Mouse (Mus musculus) heart, postnatal 4 days (tissue): ENCODE results near the gene Ubl4b. TPM values are rescaled to one million over a fixed set of nuclear protein-coding genes. Genes with fewer than 3 reads are reported as not detected.

Experiments used
- DNase-seq: peaks from one replicate; pipeline ENCODE4 v3.0.0; 2021
- total RNA-seq, 2 experiments: library from RNA; stranded (reverse); gene quantifications; 2 replicates each; pipeline ENCODE4 v1.2.3; 2021

Gene Ubl4b
- total RNA-seq, 2 experiments from 2014 or later, result not detected

- no peak for DNase-seq
These were observed 12.9 kb upstream of the Ubl4b start for GRCm38 (mm10) chr3:107567766-107568165.

- no peak for DNase-seq
These were observed 10.5 kb upstream of the Ubl4b start for GRCm38 (mm10) chr3:107565331-107565730.

GRCm38 (mm10) chr3:107563880-107564279 lies 9.0 kb upstream of the Ubl4b start:
- peak; percentile 35 for DNase-seq

DNA sequence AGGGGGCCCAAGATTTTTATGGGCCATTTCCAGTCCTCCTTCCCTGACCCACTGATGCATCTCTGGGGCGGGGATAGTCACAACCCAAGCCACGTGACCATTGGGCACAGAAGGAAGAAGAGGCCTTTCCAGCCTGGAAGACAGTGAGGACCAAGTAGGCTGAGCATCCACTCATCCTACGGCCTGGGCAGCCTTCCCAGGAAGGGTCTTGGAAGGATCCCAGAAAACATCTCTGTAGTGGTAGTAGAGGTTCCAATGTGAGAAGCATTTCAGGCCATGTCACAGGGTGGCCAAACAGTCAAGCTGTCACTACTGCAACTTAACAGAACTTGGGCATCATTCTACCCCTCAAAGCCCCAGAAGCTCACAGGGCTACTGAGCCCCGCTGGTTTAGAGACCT lies 7.7 kb upstream of the Ubl4b start:
- DNase-seq, result no peak

DNA sequence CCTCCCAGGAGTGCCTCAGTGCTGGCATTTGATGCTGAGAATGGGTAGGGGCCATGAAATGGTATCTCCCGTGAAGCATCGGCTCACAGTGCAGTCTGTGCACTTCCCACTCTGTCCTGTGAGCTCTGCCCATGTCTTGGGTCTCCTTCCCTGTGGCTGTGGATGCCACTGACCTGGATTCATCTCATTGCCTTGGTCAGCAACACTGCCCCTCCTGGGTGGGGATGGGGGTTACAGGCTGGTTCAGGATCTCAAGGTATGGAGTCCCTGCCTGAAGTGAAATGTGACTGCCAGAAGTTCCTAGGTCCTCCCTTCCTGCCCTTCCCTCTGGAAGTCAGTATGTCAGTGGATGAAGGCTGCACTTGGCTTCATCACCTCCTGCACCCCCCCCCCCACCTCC lies 7.2 kb upstream of the Ubl4b start:
- no peak for DNase-seq

DNA sequence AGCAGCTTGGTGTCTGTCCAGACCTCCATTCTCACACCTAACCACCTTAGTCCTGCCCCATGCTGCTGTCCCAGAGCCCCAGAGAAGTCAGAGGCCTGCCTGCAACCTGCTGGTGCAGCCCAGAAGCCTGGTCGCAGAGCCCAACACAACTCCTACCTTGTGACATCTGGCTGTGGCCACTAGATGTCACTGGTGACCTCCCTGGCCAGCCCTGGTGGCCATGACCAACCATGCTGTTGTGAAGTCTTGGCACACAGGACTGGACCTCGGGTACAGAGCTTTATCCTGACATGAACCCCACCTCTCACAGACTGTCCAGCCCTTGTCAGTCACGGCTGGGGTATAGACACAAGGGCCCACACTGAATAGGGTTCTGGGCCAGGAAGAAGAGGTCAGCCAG lies 4.3 kb upstream of the Ubl4b start:
- peak; percentile 87 for DNase-seq

- no peak for DNase-seq
These were observed 3.9 kb upstream of the Ubl4b start for GRCm38 (mm10) chr3:107558740-107559139.

DNA sequence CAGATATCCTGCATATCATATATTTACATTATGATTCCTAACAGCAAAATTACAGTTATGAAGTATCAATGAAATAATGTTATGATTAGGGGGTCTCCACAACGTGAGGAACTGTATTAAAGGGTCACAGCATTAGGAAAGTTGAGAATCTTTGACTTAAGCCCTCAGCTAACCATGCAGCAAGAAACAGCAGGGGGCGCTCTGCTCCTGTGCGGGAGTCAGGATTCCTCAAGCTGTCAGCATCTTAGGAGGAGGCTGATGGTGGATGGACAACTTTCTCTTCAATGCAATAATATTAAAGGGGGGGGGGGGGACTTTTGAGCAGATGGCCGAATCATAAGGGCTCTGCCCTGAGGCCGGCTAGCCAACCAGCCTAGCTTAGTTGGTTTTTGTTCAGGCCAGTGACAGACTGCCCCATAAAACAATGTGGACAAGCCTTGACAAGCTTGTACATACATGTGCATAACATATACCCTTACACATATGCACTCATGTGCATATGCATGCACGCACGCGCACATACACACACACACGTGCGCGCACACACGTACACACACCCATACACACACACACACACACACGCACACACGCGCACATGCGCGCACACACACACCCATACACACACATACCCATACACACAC lies 4.3 kb downstream of the Ubl4b start:
- DNase-seq, result peak; percentile 77

GRCm38 (mm10) chr3:107546956-107547355 lies 7.9 kb downstream of the Ubl4b start:
- peak; percentile 80 for DNase-seq

- DNase-seq, result no peak
These were observed 9.0 kb downstream of the Ubl4b start for GRCm38 (mm10) chr3:107545716-107546412.

GRCm38 (mm10) chr3:107545278-107545677 lies 9.6 kb downstream of the Ubl4b start:
- no peak for DNase-seq

- DNase-seq, result no peak
These were observed 11.5 kb downstream of the Ubl4b start for GRCm38 (mm10) chr3:107543158-107544080.

GRCm38 (mm10) chr3:107542584-107542983 lies 12.3 kb downstream of the Ubl4b start:
- no peak for DNase-seq

DNA sequence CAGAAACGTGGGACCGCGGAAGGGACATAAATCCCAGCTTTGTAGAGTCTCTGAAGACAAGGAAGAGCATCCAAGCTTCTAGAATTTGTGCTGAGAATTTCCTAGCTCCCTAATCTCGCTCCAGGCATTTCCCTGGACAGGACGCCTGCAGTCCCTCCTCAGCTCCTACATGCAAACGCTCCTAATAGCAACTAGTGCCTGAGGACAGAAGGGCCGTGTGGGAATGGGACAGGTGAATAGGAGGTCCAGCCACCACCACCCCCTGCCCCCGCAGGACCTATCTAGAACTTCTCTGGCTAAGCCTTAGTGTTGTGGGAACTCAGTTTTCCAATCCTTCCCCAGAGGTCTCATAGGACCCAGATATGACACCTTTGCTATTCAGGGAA lies 17.4 kb downstream of the Ubl4b start:
- DNase-seq, result no peak

GRCm38 (mm10) chr3:107536810-107537503 lies 17.9 kb downstream of the Ubl4b start:
- peak; percentile 46 for DNase-seq

GRCm38 (mm10) chr3:107534951-107535350 lies 19.9 kb downstream of the Ubl4b start:
- no peak for DNase-seq

DNA sequence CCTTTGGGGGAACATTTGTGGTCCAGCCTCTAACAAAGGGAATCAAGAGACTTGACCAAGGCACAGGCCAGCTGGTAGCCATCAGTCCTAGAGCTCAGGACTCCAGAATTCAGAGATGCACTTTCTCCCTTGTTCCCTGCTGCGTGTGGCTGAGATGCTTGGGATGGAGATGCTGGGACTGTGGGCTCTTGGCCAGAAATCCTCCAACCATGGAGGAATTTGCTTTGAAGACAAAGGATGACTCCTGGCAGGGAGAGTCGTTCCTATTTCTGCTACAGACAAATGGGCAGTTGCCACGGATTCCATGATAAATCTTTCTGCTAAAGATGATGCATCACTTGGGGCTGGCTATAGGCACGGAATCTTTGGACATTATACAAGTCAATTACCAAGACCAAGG lies 21.3 kb downstream of the Ubl4b start:
- no peak for DNase-seq

DNA sequence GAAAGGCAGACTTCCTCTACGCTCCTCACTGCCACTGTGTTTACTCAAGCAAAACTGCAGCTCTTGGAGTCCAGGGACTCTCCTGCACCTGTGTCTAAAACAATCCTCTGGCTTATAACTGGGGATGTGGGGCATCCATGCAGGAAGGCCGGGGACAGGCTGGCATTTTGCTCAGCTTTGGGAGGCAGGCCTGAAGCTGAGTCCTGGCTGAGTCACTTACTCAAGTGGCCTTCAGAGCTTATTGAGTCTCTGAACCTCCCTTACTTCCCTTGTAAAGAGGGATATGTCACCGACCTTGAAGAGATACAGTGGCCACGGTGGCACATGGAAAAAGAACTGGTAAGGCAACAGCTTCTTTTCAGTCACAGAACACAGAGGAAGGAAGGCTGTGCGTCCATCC lies 24.3 kb downstream of the Ubl4b start:
- DNase-seq, result no peak

- DNase-seq, result no peak
These were observed 25.7 kb downstream of the Ubl4b start for GRCm38 (mm10) chr3:107529182-107529581.

- DNase-seq, result peak; percentile 34
These were observed 26.3 kb downstream of the Ubl4b start for GRCm38 (mm10) chr3:107528401-107529118.

DNA sequence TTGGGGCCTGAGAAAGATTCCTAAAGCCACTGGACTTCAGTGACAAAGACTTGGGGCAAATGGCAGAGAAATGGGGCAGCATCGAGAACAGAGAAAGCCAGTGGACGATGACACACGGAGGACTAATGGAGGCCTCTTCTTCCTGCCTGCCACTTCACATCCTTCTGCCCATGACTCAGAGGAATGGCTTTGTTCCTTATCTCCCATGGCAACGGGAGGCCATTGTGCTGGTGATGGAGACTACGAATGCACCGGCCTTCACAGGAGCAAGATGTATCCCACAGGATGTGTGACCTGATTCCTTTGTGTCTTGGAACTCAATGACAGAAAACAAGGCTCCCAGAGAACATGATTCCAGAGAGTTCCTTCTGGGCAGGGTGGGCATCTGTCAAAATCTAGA lies 30.3 kb downstream of the Ubl4b start:
- DNase-seq, result no peak

DNA sequence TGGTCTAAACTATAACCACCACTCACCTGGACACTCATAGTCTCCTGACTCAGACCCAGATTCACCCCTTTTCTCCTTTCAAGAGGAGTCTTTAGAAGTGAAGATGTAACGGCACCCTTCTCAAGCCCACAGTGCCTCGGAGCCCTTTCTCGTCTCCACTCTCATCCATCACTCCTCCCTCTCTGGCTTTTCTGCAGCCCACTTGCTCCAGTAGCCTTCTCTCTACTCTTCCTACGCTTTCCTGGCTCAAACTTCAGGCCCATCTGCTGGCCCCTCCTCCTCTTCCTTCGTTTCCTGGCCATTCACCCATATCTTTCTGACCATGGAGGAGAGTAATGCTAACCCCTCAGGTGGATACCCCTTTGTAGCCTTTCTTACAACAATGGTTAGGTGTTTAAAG lies 33.9 kb downstream of the Ubl4b start:
- DNase-seq, result no peak
